Mouse (Mus musculus) fibroblast of lung, adult 2 months (primary cell): ENCODE results near the gene Sema3f.

Source experiments
- DNase-seq: peaks from one replicate; pipeline ENCODE4 v3.0.0-alpha.2; 2011; ENCODE audit warnings: low read depth

Gene Sema3f

DNA sequence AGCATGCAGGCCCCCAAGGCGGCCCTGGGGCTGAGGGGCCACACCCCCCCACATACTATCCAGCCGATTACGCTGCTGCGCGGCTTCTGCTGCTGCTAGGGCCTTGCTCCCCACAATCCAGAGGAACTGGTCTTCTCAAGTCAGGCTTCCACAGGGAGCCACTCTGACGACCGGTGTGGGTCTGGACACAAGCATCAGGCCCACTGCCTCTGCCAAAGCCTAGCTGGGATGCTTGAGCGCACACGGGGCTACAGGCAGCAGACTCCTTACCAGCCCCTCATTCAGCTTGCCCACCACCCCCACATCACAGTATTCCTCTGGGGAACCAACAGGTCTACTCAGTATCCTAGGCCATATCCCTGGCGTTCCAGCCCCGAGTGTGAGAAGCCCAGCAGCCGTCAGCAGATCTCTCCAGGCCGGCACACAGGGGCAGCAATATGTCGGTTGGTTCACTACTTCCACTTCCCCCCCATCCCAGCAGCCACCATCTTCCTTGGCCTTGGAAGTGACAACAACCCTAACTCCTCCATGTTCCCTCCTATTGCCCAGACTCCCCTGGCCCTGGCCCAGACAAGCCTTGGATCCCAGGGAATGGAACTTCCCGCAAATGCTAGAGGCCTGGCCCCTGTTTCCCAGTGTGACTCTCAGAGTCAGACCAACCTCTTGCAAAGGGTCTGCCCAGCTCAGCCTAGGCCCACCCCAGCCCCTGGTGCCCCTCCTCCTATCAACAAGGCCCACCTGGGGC is 76.4 kb downstream of the Sema3f start:
- no peak for DNase-seq

DNA sequence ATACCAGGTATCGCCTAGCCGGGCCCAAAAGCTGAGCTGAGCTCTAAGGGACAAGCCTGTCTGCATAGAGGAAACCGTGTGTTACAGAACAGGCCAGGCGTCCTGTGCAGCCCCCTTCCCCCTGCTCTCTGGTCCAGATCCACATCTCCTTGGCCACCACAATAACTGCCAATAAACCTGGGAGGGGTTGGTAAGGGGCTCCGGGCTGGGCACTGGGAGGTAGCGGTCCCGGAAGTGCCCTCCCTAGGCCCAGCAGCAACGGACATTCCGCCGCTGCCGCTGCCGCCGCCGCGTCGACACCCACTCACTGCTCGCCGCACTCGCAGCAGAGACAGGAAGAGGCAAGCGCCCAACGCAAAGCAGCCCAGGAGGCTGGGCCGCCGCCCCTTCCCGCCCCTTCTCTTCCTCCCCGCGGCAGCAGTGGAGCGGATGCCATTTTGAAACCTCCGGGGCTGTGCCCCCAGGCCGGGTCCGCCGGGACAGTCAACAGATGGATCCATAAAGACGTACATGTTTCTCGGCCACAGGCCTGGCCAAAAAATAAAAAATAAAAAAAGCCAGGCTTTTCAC is 77.1 kb downstream of the Sema3f start:
- no peak for DNase-seq

DNA sequence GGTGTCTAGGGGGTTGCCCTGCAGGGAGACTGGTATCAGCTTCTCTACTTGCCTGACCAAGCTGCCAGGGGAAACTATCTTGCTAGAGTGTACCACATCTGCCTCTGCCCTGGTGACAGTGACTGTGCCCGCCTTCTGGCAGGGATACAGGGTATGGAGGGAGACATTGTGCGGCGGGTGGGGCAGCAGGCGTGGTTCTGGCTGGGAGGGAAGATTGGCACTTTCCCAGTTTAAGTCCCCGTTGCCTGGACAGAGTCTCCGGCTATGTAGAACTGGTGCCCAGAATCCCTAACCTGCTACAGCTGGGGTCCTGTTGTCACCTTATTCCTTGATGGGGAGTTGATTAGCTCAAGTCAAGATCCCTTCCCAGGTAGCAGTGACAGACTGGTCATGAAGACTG is 77.8 kb downstream of the Sema3f start:
- DNase-seq: no peak

DNA sequence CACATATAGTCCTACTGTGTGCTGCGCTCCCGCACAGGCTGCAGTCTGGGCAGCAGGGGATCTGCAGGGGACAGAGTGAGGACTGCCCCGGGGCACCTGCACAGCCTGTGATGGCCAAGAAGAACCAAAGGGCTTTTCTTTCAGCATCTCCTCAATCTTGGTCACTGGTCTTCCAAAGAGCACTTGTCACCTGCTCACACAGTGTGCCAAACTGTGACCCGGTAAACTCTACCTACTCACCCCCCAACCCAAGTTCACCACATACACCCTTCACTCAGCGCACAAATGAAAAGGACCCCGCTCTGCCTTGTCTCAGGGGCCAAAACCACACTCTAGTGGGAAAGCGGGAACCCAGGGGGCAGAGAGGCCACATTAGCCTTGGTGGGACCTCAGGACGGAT is 78.4 kb downstream of the Sema3f start:
- no peak for DNase-seq
